Mouse (Mus musculus) neutrophil, adult 5-6 weeks (primary cell): ENCODE data around the gene Cln3. TPM values are rescaled to one million over a fixed set of nuclear protein-coding genes. Genes with fewer than 3 reads are reported as not detected.

Source experiments
- ATAC-seq: fragments of 151-379, 151-347 bp; 2 replicates; pipeline ENCODE4 v1.8.0; 2017; ENCODE audit warnings: mild to moderate bottlenecking, moderate TSS enrichment; ENCODE audit not compliant: insufficient number of reproducible peaks, poor library complexity, low FRiP score, severe bottlenecking; ENCODE audit errors: extremely low read depth
- total RNA-seq: library from RNA; stranded (forward); fragments of 200-1000 nt; gene quantifications from 2 replicates; pipeline ENCODE4 v1.2.3, GENCODE M21; 2017

Gene Cln3
- total RNA-seq, 1 experiment from 2014 or later: 97.2 TPM

GRCm38 (mm10) chr7:126598919-126599318, 13.3 kb upstream of the Cln3 start:
- no peak for ATAC-seq

GRCm38 (mm10) chr7:126596414-126596813, 10.8 kb upstream of the Cln3 start:
- no peak for ATAC-seq

DNA sequence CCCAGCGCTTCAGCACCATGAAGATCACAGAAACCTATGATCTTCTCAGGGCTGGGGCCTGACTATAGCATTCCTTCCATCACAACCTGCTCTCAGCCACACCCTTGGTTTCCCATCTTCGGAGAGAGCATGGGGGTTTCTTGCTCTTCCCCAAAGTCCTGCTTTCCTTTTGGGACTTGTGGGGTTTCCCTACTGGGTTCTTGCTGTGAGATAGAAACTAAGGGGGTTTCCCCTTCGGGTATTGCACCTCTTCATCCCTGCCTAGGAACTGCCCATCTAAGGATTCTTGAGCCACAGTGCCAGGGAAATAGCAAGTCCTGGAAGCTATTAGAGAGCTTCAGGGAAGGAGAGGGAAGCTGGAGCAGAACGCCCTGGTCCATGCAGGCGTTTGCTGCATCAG, 10.3 kb upstream of the Cln3 start:
- ATAC-seq: no peak

DNA sequence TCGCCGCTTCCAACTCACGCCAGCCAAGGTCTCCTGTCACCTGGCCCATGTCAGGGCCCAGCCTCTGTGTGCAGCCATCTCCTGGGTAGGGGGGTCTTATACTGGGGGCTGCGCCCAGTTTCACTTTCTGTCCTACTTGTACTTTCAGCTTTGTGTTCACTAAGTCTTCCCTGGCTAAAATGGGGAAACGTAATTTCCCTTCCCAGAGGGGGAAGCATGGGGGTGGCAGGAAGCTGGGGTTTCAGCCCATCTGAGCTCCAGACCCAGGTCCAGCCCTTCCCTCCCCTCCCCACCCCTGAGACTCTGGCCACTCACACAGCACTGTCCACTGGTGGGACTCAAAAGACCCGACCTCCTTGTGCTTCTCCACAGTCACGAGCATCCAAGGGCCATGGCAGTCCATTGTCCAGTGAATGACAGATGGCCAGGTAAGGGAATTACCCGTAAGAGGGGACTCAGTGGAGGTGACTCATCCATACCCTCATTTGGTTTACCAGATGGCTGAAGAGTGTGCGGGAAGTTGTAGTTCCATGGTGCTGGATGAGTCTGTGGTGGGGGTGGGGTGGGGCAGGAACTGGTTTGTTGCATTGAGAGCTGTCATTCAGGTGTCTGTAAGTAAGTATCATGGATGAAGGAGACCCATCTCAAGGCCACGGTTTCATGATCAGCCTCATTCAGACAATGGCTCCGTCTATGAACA, 9.4 kb upstream of the Cln3 start, which contains the start of gene Il27:
Gene Il27 (minus strand): TSS at position 80 of the 700 bp plus-strand sequence.
- ATAC-seq: no peak

GRCm38 (mm10) chr7:126587779-126588178, 2.2 kb upstream of the Cln3 start:
- ATAC-seq: no peak

- no peak for ATAC-seq
Observed at GRCm38 (mm10) chr7:126586839-126587238, 1.2 kb upstream of the Cln3 start.

DNA sequence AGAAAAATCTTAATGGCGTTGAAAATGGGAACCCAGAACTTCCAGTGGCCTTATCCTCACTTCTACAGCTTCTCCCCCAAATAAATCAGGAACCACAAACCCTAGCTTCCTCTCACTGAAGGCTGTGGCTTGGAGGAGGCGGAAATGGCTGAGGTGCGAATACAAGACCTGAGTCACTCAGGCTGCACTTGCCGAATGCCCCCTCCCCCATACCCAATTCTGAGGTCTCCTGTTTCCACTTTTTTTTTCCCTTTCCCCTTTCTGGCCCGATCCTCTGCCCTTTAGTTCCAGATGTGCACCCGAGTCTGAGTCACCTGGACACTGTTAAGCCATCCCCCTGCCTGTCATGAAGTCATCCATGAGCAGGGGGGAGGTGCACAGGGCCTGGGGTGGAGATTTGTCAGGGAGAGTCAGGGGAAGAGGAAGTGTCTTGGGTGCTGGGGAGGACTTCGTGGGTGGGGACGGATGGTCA, 1.1 kb downstream of the Cln3 start, which contains the start of gene Apobr:
Gene Apobr (plus strand): TSS at position 437 of the 472 bp plus-strand sequence.
- peak; percentile 82 for ATAC-seq

GRCm38 (mm10) chr7:126583761-126584160, 1.9 kb downstream of the Cln3 start:
- ATAC-seq: no peak

- ATAC-seq: peak; percentile 31; the same call in 1 of the 2 replicates
Observed at GRCm38 (mm10) chr7:126583251-126583709, 2.3 kb downstream of the Cln3 start.

DNA sequence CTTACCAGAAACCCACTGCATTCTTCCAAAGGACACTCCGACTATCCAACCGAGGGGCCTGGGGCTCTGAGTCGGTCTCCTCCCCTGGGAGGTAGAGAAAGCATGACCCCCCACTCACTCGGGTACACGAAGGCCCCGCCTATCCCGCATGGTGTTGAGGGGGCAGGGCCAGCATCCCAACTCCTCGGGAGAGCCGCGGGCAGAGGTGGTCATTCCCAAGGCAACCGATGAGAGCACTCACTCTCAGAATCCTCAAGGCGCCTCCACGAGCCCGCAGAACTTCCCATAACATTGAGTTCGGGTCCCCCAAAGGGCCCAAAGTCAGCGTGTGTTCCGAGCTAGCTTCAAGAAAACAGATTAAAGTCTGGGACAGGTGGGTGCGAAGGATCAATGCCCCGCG, 2.9 kb downstream of the Cln3 start:
- no peak for ATAC-seq

DNA sequence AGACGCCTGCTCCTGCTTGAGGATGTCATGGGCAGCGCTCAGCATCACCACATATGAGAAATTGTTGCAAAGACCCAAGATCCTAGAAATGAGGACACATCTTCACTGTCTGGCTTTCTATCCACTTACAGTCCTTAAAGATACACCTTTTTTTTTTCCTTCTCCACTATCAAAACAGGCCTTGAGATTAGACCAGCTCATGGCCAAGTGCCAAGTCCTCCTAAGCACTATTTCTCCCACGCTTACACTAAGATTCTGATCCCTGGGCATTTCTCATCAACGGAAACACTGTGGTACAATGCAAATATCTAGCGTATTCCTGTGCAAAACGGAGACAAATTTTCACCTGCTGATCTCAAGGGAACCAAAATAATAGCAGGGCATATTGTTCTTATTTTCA, 4.0 kb downstream of the Cln3 start:
- ATAC-seq: no peak

GRCm38 (mm10) chr7:126579172-126579571, 6.4 kb downstream of the Cln3 start:
- ATAC-seq: no peak

DNA sequence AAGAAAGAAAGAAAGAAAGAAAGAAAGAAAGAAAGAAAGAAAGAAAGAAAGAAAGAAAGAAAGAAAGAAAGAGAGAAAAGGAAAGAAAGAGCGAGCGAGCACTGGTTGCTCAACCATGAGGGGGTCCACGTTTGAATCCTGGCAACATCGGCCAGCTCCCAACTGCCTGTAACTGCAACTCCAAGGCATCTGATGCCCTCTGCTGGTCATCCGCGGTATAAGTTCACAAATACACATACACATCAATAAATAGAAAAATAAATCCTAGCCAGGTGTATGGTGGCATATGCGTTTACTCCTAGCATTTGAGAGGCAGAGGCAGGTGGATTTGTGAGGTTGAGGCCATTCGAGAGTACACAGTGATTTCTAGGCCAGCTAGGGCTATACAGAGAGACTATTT, 8.7 kb downstream of the Cln3 start:
- peak; percentile 44; the same call in 1 of the 2 replicates for ATAC-seq

- ATAC-seq: peak; percentile 96
Observed at GRCm38 (mm10) chr7:126566094-126566765, 19.4 kb downstream of the Cln3 start, which contains the start of gene Eif3c. TSS of gene Eif3c (minus strand) at chr7:126566411.

DNA sequence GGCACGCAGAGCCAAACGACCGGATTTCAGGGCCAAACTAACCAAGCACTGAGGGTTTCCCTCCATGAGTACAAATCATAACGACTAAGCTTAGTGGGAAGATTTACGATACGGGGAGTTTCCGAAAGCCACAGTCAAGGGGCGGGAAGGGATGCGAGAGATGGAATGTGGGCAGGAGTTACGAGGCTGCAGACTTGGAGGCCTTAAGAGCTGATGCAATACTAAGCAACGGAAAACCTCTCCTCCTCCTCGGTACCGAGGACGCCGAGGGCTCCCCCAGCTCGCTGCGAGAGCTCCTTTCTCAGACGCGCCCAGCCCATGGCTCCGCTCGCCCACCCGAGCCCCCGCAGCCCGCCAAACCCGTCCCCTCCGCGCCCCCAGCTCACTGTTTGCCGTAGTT, 19.9 kb downstream of the Cln3 start:
- no peak for ATAC-seq

- ATAC-seq: no peak
Observed at GRCm38 (mm10) chr7:126556635-126557034, 29.0 kb downstream of the Cln3 start.

GRCm38 (mm10) chr7:126554796-126555195, 30.8 kb downstream of the Cln3 start:
- no peak for ATAC-seq

GRCm38 (mm10) chr7:126545631-126546030, 40.0 kb downstream of the Cln3 start:
- ATAC-seq: no peak

GRCm38 (mm10) chr7:126541661-126542060, 44.0 kb downstream of the Cln3 start:
- ATAC-seq: no peak
